Mouse (Mus musculus) left cerebral cortex, postnatal 10 days (tissue): ENCODE data around the gene Hadhb. TPM values are rescaled to one million over a fixed set of nuclear protein-coding genes. Genes with fewer than 3 reads are reported as not detected.

ENCODE experiments used
- DNase-seq, 2 experiments: peaks; one replicate each; pipeline ENCODE4 v3.0.0; 2021 to 2022; ENCODE audit warnings: low spot score in 2 of 2, mixed read lengths in 1 of 2; ENCODE audit errors: extremely low spot score in 1 of 2
- intact Hi-C: fragments of 180-260 bp; cut with DNase I; formaldehyde crosslinking; loops from one replicate; pipeline ENCODE4 v1.15.1; 2025
- total RNA-seq, 2 experiments: library from RNA; stranded (reverse); gene quantifications; 2 replicates each; pipeline ENCODE4 v1.2.3; 2021

Hadhb gene
- total RNA-seq, 2 experiments from 2014 or later: 52.3 to 52.6 TPM

DNA sequence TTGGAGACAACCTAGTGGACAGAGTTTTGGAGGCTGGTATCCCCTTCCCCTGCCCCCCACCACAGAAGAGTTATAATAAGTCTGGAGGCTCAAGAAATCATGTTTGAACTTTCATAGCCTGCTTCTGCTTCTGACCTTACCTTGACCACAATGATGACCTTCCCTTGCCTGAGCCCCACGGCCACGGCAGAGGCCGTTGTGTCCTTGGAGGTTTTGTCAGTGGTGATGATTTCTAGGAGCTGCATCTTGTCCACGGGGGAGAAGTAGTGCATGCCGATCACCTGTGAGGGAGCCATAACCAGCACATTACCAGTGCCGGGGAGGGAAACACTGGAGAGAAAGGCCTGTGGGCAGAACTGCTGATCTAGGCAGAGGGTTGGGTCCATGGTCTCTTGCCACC is 32.6 kb upstream of the Hadhb start:
- no peak for DNase-seq
- intact Hi-C loops: no loop called here

DNA sequence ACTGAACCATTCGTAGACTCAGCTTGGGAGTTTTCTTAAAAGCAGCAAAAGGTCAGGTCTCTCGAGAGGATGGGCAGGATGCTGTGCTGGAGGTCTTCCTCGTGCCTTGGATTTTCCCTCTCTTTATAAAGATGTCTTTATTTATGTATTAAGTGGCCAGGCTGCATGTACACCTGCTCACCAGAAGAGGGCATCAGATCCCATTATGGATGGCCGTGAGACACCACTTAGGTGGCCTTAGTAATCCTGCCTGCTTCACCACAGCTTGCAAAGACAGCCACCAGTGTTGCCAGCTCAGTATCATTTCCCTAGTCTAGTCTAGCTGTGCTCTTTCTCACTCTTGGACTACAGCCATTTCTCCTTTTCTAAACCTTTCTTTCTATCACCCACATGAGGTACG is 29.5 kb upstream of the Hadhb start:
- intact Hi-C loops: no loop called here
- no peak for DNase-seq

DNA sequence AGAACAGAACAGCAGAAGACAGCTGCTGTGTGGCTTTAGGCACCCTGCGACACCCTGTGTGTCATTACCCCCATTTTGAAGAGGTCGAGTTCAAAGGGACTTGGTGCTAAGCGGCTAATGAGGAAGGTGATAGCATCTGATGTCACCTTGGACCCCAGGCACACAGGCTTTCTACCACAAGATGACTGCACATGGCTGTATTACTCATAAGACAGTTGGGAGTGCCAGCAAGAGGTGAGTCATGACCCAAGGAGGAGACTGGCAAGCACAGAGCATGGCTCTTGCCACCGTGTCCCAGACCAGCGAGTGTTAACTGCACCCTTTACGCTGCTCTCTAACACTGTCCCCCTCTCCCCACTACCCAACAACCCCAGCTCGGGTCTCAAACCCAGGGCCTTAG is 28.3 kb upstream of the Hadhb start:
- intact Hi-C loops: no loop called here
- no peak for DNase-seq

DNA sequence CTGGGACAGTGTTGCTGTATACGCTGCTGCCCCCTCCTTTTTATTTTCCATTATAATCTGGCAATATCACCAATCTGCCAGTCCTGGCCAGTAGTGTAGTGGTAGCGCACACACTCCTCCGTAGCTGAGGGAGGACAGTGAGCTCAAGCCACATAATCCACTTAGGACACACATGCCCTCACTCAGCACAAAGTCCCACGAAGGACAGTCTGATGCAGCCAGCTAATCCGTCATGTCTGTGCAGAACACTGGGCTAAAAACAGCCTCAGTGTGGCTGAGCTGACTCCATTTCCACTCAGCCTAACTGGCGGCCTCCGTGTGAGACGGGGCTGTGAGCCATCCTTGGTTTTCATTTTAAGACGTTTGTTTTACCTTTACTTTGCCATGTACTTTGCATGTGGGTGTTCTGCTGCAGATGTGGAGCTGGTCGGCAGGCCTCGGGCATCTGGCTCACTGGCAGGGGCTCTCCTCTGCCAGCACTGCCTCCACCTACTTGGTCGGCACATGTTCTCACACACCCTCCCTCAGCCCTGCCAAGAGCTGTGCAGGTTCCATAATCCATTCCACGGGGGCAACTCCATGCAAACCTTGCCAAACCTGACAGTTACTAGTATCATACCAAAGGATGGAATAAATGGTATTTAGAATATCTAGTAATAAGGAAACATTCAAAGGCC is 27.0 kb upstream of the Hadhb start:
- no peak for DNase-seq
- intact Hi-C loops: no loop called here

DNA sequence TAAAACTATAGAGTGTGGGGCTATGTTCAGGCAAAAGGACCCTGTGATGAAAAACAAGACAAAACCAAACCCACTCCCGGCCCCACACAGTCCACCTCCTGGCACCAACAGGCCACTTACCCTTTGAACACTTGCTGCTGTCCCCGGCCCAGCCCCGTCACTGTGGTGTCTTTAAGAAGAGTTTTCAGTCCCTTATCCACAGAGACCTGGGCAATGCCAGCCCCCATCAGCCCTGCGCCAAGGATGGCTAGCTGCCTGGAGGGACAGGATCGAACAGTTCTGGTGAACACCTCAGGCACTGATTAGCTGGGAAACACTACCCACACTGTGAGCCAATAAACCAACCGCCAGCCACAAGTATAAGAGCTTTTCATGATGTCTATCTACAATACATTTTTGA is 26.4 kb upstream of the Hadhb start:
- DNase-seq: no peak
- intact Hi-C loops: no loop called here

DNA sequence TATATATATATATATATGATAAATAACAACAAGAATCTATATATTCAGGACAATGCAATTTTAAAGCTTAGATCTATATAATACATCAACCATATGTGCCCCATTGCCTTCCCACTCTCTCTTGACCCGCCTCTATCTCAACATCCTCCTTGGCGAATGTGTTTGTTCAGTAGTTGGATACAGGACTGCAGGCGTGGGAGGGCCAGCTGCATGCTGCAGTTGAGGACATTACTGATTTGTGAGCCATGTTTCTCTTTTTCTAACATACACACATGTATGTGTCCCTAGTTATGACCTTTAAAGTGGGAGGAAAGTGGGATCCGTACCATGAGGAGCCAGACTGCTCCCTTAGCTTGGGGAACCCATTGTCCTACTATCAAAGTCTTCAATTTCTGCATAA is 23.8 kb upstream of the Hadhb start:
- intact Hi-C loops: loop anchor here (5.0 kb wide), 1 partner anchor 41 kb away; no protein-coding TSS in a partner anchor
- DNase-seq: no peak

DNA sequence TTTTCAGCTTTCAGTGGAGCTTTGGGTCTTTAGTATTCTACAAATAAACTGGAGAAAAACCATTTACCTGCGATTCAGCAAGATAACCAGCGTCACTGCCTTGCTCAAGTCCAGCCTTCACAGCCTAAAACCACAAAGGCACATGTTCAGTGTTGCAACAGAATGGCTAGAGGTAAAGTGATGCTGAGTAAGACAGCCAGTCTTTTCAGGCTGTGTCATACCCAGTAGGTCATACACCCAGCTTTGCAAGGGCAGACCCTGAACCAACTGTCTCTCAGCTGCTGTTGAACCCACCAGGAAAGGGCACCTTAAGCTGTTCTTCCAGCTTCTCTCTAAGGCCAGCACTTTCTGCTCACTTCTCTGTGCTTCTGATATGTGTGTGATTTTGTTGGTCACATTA is 22.9 kb upstream of the Hadhb start:
- intact Hi-C loops: loop anchor here (5.0 kb wide), 1 partner anchor 40 kb away; no protein-coding TSS in a partner anchor
- DNase-seq: no peak

DNA sequence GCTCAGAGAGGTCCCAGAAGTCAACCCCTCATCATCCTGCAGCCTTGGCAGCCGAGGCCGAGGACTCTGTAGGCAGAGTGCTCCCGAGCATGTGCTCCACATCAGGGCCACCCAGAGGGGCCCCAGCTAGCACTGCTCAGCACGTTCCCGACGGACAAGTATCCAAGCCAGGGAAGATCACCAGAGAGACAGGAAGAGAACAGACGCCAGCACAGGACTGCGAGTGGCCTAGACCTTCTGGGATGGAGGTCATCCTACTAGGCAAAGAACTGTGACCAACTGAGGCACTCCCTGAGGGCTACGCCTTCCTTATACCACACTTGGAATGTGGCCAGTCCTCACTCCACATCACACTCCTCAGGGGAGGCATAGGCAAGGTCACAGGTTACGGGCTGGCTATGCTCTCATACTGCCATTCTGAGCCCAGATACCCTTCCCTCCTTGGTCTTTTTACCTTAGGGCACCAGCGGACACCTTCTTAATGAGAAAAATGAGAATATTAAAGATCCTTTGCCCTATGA is 19.3 kb upstream of the Hadhb start:
- DNase-seq: no peak
- intact Hi-C loops: no loop called here

DNA sequence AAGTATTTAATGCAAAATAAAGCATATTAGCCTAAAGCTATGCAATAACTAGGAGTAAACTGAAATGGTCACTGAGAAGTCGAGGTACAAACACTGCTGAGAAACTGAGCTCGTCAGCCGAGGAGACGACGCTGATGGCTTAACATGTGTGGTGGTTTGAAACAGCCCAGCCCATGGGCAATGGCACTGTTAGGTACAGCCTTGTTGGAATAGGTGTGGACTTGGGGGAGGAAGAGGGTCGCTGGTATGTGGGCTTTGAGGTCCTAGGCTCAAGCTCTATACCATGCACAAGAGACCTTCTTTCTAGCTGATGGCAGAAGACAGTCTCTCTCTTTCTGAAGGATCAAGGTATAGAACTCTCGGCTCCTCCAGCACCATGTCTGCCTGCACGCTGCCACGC is 17.8 kb upstream of the Hadhb start:
- intact Hi-C loops: no loop called here

DNA sequence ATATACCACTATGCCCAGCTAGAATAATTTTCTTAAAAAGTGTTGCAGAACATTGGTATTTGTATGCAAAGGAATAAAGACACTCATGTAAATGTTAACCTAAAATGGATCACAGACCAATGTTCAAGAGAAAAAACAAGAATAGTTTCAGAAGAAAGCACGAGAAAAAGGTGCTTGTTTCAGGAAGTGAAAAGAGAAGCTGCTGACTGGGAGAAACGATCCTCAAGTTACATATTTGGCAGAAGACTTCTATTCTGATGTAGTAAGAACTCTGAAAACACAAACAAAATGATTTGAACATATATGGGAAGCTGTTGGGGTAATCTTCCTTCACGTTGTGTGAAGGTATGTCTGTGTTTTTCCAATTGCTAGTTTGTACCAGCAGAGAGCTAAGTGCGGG is 16.9 kb upstream of the Hadhb start:
- intact Hi-C loops: no loop called here

More for the DNA sequence above, 17.8 kb upstream of the Hadhb start:
- no peak for DNase-seq

DNA sequence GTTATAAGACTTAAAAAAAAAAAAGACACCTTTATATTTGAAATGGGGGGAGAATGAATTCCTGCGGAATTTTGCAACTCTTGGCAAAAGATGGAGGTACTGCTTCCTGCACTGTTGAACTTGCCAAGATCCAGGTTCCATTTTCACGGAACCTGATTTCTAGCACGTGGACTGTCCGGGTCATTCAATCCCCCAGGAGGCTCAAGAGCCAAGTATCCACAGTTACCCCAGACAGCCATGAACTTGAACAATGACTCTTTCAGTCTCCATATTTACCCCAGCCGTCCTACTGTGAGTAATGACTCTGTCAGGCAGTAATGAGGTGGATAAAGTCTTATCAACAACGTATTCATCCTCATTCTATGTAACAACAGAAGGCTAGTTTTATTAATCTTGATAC is 8.5 kb upstream of the Hadhb start:
- intact Hi-C loops: no loop called here
- DNase-seq: no peak

More for the DNA sequence above, 16.9 kb upstream of the Hadhb start:
- no peak for DNase-seq

DNA sequence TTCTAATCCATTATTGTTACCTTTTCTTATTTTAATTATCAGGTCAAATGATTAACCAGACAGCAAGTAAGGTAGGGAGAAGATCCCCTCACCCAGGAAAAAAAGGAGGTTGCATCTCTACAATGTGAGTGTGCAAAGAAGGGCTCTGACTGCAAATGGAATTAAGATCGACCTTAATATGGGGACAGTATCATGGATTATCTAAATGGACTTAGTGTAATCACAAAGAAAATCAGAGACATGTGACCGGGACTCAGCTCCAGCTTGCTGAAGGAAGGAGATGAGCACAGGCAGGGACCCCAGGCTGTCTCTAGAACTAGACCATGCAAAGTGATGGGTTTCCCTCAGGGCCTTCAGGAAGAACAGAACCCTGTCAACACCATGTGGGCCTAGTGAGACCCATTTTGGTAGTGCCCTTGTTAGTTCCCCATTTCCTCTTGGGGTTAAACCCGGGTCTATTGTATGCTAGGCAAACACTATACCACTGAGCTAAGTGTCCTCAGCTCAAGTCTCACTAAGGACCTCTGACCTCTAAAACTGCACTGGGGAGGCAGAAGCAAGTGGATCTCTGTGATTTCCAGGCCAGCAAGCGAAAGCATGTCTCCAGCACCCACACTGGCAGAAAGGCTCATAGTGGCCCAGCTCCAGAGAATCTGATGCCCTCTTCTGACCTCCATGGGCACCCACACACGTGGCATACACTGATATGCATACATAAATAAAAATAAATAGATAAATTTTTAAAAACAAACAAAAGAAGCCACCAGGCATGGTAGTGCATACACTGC is 6.7 kb upstream of the Hadhb start:
- intact Hi-C loops: no loop called here
- DNase-seq: no peak

DNA sequence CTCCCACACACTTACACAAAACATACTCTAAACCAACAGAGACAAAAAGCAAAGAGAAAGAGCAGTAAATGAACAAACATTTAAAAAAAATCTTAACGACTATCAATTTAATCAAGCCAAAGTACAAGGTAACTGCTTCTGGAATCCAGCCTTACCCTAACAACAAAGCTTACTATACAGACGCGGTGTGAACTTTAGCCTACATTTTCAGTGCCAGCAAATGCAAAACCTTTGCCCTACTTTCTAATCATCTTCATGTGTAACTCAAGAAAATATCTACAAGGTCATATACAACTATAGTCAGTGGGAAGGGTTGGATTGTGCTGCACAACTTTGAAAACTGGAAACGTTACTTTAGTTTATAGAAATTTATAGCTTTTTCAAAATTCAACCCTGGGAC is 3.0 kb upstream of the Hadhb start:
- intact Hi-C loops: no loop called here
- DNase-seq: no peak

DNA sequence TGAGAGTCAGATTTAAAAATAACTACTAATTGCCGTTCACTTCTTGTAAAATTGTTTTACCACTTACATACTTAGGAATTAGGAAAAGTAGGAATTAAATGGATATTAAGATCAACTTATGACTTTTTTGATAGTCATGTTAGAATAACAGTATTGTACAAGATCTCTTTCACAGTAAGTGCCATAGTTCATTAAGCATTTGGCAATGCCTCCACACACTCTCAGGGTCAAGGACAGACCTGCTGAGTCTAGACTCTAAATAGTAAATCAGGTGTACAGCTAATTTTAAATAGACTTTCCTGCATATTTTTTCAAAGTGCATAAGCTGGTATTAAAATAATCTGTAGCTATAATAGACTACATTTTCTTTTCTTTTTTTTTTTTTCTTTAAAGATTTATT is 2.6 kb upstream of the Hadhb start:
- no peak for DNase-seq
- intact Hi-C loops: no loop called here

DNA sequence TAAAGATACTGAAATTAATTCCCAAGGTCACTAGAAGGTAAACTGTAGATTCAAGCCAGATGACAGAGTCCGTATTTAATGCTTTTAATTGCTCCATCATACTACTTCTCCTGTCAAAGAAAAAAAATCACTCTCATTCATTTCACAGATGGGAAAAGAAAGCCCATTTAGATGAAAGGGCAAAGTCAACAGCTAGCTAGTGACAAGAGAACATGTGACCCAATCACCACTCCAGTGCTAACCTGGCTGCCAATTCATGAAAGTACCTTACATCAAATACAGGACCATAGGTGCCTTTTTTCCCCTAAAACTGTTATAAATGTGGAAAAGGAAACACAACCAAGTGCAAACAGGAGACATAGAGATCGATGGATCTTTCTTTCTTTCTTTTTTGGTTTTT is 1.8 kb upstream of the Hadhb start:
- intact Hi-C loops: no loop called here
- DNase-seq: no peak

DNA sequence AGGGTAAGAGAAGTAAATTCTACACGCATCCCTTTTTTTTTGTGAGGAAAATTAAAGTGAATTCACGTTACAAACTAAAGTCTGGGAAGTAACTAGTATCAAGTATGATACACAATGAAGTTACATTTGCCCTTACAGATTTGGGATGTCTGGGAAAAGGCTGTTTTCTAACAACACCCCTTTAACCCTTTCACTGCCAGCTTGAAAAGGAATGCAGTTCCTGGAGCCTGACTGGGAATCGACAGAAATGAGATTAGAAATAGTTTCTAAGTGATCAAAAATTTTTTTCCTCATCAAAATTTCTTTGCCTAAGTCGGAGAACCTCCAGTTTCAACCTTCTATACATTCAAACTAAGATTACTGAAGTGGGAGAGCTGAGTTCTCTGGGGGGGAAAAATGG is 1.0 kb upstream of the Hadhb start:
- DNase-seq: no peak
- intact Hi-C loops: no loop called here

DNA sequence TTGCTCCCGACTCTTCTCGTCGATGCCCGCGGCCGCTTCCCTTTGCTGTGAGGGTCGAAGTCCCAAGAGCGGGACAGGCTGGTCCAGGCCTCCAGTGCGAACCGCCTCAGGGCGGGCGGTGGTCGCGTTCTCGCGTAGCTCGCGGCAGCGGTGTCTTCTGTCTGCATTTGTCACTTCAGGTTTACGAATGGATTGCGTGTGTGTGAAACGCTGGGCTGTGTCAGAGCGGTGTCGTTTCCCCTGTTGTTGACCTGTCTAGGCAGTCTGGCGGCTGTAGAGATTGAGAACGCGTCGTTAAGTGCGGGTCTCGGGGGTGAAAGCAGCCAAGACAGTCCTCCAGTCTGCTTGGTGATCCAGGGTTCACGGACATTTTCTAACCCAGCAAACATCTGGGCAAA is 346 bp downstream of the Hadhb start:
- intact Hi-C loops: no loop called here
- DNase-seq: no peak

DNA sequence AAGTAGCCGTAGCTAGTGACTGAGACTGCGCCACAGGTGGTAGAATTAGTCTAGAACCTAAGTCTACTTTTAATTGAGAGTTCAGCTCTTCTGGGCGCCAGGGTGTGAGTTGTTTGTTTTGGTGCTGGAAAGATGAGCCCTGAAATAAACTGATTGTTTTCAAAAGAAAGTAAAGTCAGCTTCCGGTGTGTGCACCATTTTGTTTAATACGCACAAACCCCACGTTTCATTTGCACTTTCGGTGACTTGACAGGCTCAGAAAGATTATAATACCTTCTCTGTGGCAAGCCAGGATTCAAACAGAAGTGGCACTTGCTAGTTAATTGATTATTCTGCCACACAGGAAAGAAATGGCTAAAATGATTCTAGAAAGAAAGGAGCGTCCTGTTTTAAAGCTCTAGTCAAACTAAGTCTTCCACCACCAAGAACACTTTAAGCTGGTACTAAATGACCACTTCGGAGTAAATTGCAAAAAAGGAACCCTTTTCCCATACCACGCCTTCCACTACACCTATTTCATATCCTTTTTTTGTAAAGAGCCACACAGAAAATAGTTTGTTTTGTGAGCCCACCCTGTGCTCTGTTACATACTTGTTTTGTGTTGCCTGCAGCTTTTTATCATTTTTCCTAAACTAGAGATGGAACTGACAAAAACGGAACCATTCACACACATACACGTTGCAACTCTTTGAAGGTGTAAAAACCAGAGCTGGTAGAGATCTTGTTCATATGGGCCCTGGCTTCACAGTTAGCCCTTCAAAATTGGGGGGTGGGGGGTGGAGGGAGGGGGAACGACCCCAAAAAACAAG is 977 bp downstream of the Hadhb start:
- DNase-seq: no peak
- intact Hi-C loops: no loop called here

DNA sequence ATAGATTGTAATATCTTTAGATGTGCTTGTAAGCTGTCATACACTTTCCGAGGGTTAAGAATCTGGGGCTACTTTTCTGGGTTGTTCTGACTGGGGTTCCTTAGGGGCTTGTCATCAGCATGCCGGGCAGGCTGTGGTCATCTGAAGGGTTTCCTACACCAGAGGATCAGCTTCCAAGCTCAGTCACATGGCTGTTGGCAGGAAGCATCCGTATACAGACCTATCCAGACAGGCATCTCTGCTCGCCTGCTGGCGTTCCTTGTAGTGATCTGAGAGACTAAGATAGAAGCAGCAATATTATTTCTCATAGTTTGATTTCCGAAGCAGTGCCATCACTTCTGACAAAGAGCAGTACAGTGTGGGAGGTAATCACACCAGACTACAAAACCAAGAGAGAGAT is 4.6 kb downstream of the Hadhb start:
- intact Hi-C loops: no loop called here
- no peak for DNase-seq

DNA sequence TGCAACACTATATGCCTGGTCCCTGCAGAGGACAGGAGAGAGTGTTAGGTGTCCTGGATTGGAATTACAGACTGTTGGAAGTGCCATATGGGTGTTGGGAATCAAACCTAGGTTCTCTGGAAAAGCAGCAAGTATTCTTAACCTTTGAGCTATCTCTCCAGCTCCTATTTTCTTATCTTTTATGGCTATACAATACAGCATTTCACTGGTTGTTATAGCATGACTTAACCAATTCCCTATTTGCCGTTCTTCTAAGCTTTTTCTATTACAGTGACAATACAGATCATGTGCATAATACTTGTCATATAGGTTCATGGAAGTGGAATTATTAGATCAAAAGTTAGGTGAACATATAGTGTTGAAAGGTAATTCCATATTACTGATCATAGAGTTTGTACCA is 6.8 kb downstream of the Hadhb start:
- no peak for DNase-seq
- intact Hi-C loops: no loop called here
